Mouse (Mus musculus) testis, adult 2 months (tissue): ENCODE results near the gene Arel1.

Experiments
- CTCF ChIP-seq: fragments of 200-500 bp; IDR thresholded peaks from 2 replicates; pipeline ENCODE4 v1.5.1; 2012; ENCODE audit warnings: low read depth, mild to moderate bottlenecking, inconsistent platforms, low read length, moderate library complexity; ENCODE audit not compliant: control insufficient read depth, insufficient read depth, insufficient replicate concordance
- POLR2A ChIP-seq: fragments of 200-500 bp; IDR thresholded peaks from 2 replicates; pipeline ENCODE4 v1.6.1; 2012; ENCODE audit warnings: low read depth, mild to moderate bottlenecking, inconsistent platforms, low read length, moderate library complexity; ENCODE audit not compliant: control insufficient read depth

DNA sequence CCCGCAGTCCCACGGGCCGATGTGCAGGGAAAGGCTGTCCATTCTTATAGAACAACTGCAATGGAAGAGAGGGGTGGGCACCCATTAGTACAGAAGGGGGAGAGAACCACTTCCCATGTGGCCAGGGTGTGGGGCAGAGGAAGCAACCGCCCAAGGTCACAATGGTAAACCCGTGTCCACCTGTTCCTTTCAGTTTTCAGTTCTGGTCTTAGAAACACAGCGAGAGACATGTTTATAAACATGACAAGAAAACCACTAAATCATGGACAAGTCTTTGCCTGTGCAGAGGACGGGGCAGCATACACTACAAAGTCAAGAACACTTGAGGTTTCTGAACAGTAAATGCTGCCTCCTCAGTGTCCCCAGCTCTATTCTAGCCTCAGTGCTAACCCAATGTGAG, 30.4 kb downstream of the Arel1 start:
- TF ChIP-seq CTCF: no peak
- TF ChIP-seq POLR2A: no peak
